Mouse (Mus musculus): ENCODE measurements at regions not wholly inside any gene's neighbourhood (a gene's known extent, or its start where the extent isn't known, plus 50 kb on each side); places are given as distances from the start of the nearest gene placed in this dataset.

DNA sequence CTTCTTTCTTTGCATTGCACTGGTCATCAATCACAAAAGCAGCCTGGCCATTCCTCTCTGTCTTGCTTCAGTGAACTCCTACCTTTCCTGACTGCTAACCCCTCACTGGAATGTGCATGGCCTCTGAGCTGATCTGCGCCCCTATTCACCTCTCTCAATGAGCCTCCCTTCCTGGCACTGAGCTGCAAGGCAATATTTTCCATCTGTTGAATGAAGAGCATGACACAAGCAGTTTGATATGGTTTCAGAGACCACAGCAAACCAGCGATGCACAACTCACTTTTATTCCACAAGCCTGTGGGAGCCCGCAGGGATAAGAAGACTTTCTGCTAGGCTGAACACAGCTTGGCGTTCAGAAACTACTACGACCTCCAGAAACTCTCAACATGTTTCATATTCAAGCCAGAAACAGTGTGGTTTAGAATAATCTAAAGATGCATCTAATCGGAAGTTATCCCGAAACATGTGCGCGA is 208.1 kb downstream of the Trim52 start:
- TF ChIP-seq ZKSCAN1 (IDR thresholded peaks at IDR 0.05; ENCODE audit: low read depth, low read length): no peak
- no peak for TF ChIP-seq KAT2A (conservative IDR thresholded peaks at IDR 0.05; ENCODE audit: low read depth, low read length)
- no peak for TF ChIP-seq MAZ (IDR thresholded peaks at IDR 0.05; ENCODE audit: low read depth, low read length)
- TF ChIP-seq NRF1 (IDR thresholded peaks at IDR 0.05; ENCODE audit: insufficient read depth, low read depth, low read length, poor library complexity, severe bottlenecking): no peak
- no peak for TF ChIP-seq HCFC1 (IDR thresholded peaks at IDR 0.05; ENCODE audit: low read depth, low read length)
- Histone ChIP-seq H3K9me3 (replicated peaks; ENCODE audit: insufficient read depth, low read length) (no peaks in the 10 kb centered on the region), H3K9ac (ENCODE audit: control insufficient read depth, low read depth, low read length, poor library complexity, severe bottlenecking) (no peak overlapping the region), H3K27me3 (ENCODE audit: control insufficient read depth in 1 of 2, insufficient read depth in 2 of 2, low read length in 2 of 2) (no peaks in the 10 kb centered on the region), H3K4me3 (ENCODE audit: control insufficient read depth in 1 of 2, insufficient read depth in 1 of 2, low read depth in 2 of 2, low read length in 2 of 2) (no peak overlapping the region), H3K79me2 (ENCODE audit: control insufficient read depth, insufficient read depth, low read length, poor library complexity) (no peaks in the 10 kb centered on the region), H3K36me3 (ENCODE audit: control insufficient read depth in 1 of 2, insufficient read depth in 2 of 2, low read length in 2 of 2) (peaks cover 0 to 2% of the 10 kb centered on the region in 2 experiments; a peak in 2 of 4 replicates), H3K4me1 (ENCODE audit: control insufficient read depth in 1 of 2, insufficient read depth in 2 of 2, low read length in 2 of 2) (peaks cover 0 to 1% of the 10 kb centered on the region in 2 experiments; a peak in 2 of 4 replicates), H3K27ac (ENCODE audit: control insufficient read depth, low read depth, low read length) (no peak overlapping the region)
- no peak for DNase-seq (ENCODE audit: low read depth, low spot score)

- no peak overlapping the region for H3K4me3 ChIP-seq (ENCODE audit: control insufficient read depth in 1 of 2, insufficient read depth in 1 of 2, low read depth in 2 of 2, low read length in 2 of 2)
- TF ChIP-seq RCOR1 (IDR thresholded peaks at IDR 0.05; ENCODE audit: low read depth, low read length) (peak; percentile 42; the same call in 1 of the 2 replicates), MYC (IDR thresholded peaks at IDR 0.05; ENCODE audit: low read depth, low read length) (no peak), GATA1 (IDR thresholded peaks at IDR 0.05; ENCODE audit: low read depth, low read length) (peak; percentile 79), EP300 (IDR thresholded peaks at IDR 0.05; ENCODE audit: low read depth in 1 of 2, low read length in 2 of 2) (peak; percentile 75)
- no peak overlapping the region for H3K9ac ChIP-seq (ENCODE audit: control insufficient read depth, low read depth, low read length, poor library complexity, severe bottlenecking)
- DNase-seq (ENCODE audit: low read depth, low spot score): peak; percentile 43
- no peaks in the 10 kb centered on the region for H3K27me3 ChIP-seq (ENCODE audit: control insufficient read depth in 1 of 2, insufficient read depth in 2 of 2, low read length in 2 of 2)
- peaks cover 2 to 3% of the 10 kb centered on the region in 2 experiments; a peak in 3 of 4 replicates for H3K4me1 ChIP-seq (ENCODE audit: control insufficient read depth in 1 of 2, insufficient read depth in 2 of 2, low read length in 2 of 2)
- no peaks in the 10 kb centered on the region for H3K79me2 ChIP-seq (ENCODE audit: control insufficient read depth, insufficient read depth, low read length, poor library complexity)
- peaks cover 0 to 5% of the 10 kb centered on the region in 2 experiments; a peak in 2 of 4 replicates for H3K36me3 ChIP-seq (ENCODE audit: control insufficient read depth in 1 of 2, insufficient read depth in 2 of 2, low read length in 2 of 2)
- no peaks in the 10 kb centered on the region for H3K9me3 ChIP-seq (replicated peaks; ENCODE audit: insufficient read depth, low read length)
- H3K27ac ChIP-seq (ENCODE audit: control insufficient read depth, low read depth, low read length): no peak overlapping the region
Measured at GRCm38 (mm10) chr14:106318767-106319166, 212.8 kb downstream of the Trim52 start.

GRCm38 (mm10) chr14:106327653-106328283 is 221.8 kb downstream of the Trim52 start:
- H3K9me3 ChIP-seq (replicated peaks; ENCODE audit: insufficient read depth, low read length): no peaks in the 10 kb centered on the region
- H3K36me3 ChIP-seq (ENCODE audit: control insufficient read depth in 1 of 2, insufficient read depth in 2 of 2, low read length in 2 of 2): no peaks in the 10 kb centered on the region
- TF ChIP-seq MAZ (IDR thresholded peaks at IDR 0.05; ENCODE audit: low read depth, low read length) (no peak), ZMIZ1 (IDR thresholded peaks at IDR 0.05; ENCODE audit: low read depth, low read length) (no peak), CHD2 (IDR thresholded peaks at IDR 0.05; ENCODE audit: low read length) (no peak), GABPA (IDR thresholded peaks at IDR 0.05; ENCODE audit: low read depth, low read length) (no peak), USF2 (IDR thresholded peaks at IDR 0.05; ENCODE audit: borderline replicate concordance in 1 of 2, insufficient read depth in 1 of 2, low read depth in 1 of 2, low read length in 2 of 2) (no peak), JUND (IDR thresholded peaks at IDR 0.05; ENCODE audit: low read depth, low read length) (no peak), USF1 (IDR thresholded peaks at IDR 0.05; ENCODE audit: low read depth, low read length) (no peak), MAFK (IDR thresholded peaks at IDR 0.05; ENCODE audit: borderline replicate concordance, low read depth, low read length) (no peak), E2F4 (IDR thresholded peaks at IDR 0.05; ENCODE audit: borderline replicate concordance, low read depth, low read length) (no peak), TAL1 (IDR thresholded peaks at IDR 0.05; ENCODE audit: low read length) (no peak), TBP (IDR thresholded peaks at IDR 0.05; ENCODE audit: low read depth, low read length) (no peak), POLR2A (IDR thresholded peaks at IDR 0.05; ENCODE audit: control insufficient read depth in 1 of 2, insufficient read depth in 1 of 2, low read depth in 1 of 2, low read length in 2 of 2, poor library complexity in 1 of 2) (no peak)
- no peak overlapping the region for H3K9ac ChIP-seq (ENCODE audit: control insufficient read depth, low read depth, low read length, poor library complexity, severe bottlenecking)
- DNase-seq (ENCODE audit: low read depth, low spot score): no peak
- H3K4me1 ChIP-seq (ENCODE audit: control insufficient read depth in 1 of 2, insufficient read depth in 2 of 2, low read length in 2 of 2): no peaks in the 10 kb centered on the region
- no peak overlapping the region for H3K27ac ChIP-seq (ENCODE audit: control insufficient read depth, low read depth, low read length)
- no peak overlapping the region for H3K4me3 ChIP-seq (ENCODE audit: control insufficient read depth in 1 of 2, insufficient read depth in 1 of 2, low read depth in 2 of 2, low read length in 2 of 2)
- H3K79me2 ChIP-seq (ENCODE audit: control insufficient read depth, insufficient read depth, low read length, poor library complexity): no peaks in the 10 kb centered on the region
- no peaks in the 10 kb centered on the region for H3K27me3 ChIP-seq (ENCODE audit: control insufficient read depth in 1 of 2, insufficient read depth in 2 of 2, low read length in 2 of 2)

Measured in MEL (cell line).